Mouse (Mus musculus) embryonic facial prominence, embryonic 12.5 days (tissue): ENCODE measurements around the gene Pdzd3. TPM values are rescaled to one million over a fixed set of nuclear protein-coding genes. Genes with fewer than 3 reads are reported as not detected.

Experiments
- polyA plus RNA-seq: library from polyadenylated mRNA; unstranded; fragments of >200 nt; fragmentation: Nextera tagmentation; extraction: Ambion mirVana; gene quantifications from 2 replicates; pipeline ENCODE4 v1.2.1, GENCODE M21; 2016

Gene Pdzd3
- polyA plus RNA-seq, 1 experiment from 2014 or later: 0.12 TPM

Other genes with a start within 250 kb of the Pdzd3 start
- gene Thy1, start 208.1 kb downstream of the Pdzd3 start, polyA plus RNA-seq: 1.6 and 2.8 TPM in 2 replicates
- gene Usp2, start 184.4 kb downstream of the Pdzd3 start, polyA plus RNA-seq: 8.8 and 10.4 TPM in 2 replicates
- 0.13 and 0.20 TPM in 2 replicates for gene Mfrp, start 149.7 kb downstream of the Pdzd3 start, polyA plus RNA-seq
- gene C1qtnf5, start 144.2 kb downstream of the Pdzd3 start, polyA plus RNA-seq: 0.78 and 1.3 TPM in 2 replicates
- 0.19 and 0.33 TPM in 2 replicates for gene Gm49380, start 138.0 kb downstream of the Pdzd3 start, polyA plus RNA-seq
- gene Rnf26, start 138.0 kb downstream of the Pdzd3 start, polyA plus RNA-seq: 86.7 and 88.8 TPM in 2 replicates
- 22.3 and 24.2 TPM in 2 replicates for gene Mcam, start 117.0 kb downstream of the Pdzd3 start, polyA plus RNA-seq
- gene Cbl, start 17.4 kb downstream of the Pdzd3 start, polyA plus RNA-seq: 19.6 and 20.3 TPM in 2 replicates
- not detected in 2 replicates for gene Ccdc153, start 10.8 kb downstream of the Pdzd3 start, polyA plus RNA-seq
- 6.2 and 7.1 TPM in 2 replicates for gene Nlrx1, start 17.1 kb upstream of the Pdzd3 start, polyA plus RNA-seq
- 5.9 and 6.4 TPM in 2 replicates for gene Abcg4, start 37.1 kb upstream of the Pdzd3 start, polyA plus RNA-seq
- gene Hinfp, start 54.2 kb upstream of the Pdzd3 start, polyA plus RNA-seq: 26.5 and 28.5 TPM in 2 replicates
- gene C2cd2l, start 68.8 kb upstream of the Pdzd3 start, polyA plus RNA-seq: 8.5 and 9.4 TPM in 2 replicates
- 37.2 and 39.1 TPM in 2 replicates for gene Dpagt1, start 74.5 kb upstream of the Pdzd3 start, polyA plus RNA-seq
- 399 and 416 TPM in 2 replicates for gene H2afx, start 83.2 kb upstream of the Pdzd3 start, polyA plus RNA-seq
- gene Hmbs, start 92.8 kb upstream of the Pdzd3 start, polyA plus RNA-seq: 126 TPM in 2 replicates
- gene Vps11, start 110.2 kb upstream of the Pdzd3 start, polyA plus RNA-seq: 28.3 and 32.4 TPM in 2 replicates
- gene Hyou1, start 128.0 kb upstream of the Pdzd3 start, polyA plus RNA-seq: 34.6 and 35.6 TPM in 2 replicates
- gene Slc37a4, start 145.4 kb upstream of the Pdzd3 start, polyA plus RNA-seq: 11.2 and 11.8 TPM in 2 replicates
- 1,820 and 1,932 TPM in 2 replicates for gene Rps25, start 155.7 kb upstream of the Pdzd3 start, polyA plus RNA-seq
- 173 and 176 TPM in 2 replicates for gene Trappc4, start 156.1 kb upstream of the Pdzd3 start, polyA plus RNA-seq
- 30.9 and 33.6 TPM in 2 replicates for gene Ccdc84, start 167.1 kb upstream of the Pdzd3 start, polyA plus RNA-seq
- not detected in 2 replicates for gene Foxr1, start 189.7 kb upstream of the Pdzd3 start, polyA plus RNA-seq
- 1.7 and 2.2 TPM in 2 replicates for gene Upk2, start 203.5 kb upstream of the Pdzd3 start, polyA plus RNA-seq
- gene Bcl9l, start 231.4 kb upstream of the Pdzd3 start, polyA plus RNA-seq: 17.7 and 18.5 TPM in 2 replicates